In genomic region chr12:71615383-71615782, GRCm38 (mm10) we compare ENCODE assay signal across 27 mouse cellular contexts.
DNase-seq lines count a peak whose midpoint lies in the region; ATAC-seq and TF ChIP-seq lines count a peak whose summit lies in the region.
"Had no signal": no experiment of that assay in that cellular context is flagged by ENCODE, and none has a peak within 500 bp of the region (broad histone marks: within the 10 kb centered on the region; RNA-seq: fewer than 3 reads in every experiment).

No protein-coding gene starts in this region.

- no peak for TF ChIP-seq CTCF in forebrain, postnatal 0 days (IDR thresholded peaks at IDR 0.05; ENCODE audit: low read depth)
- TF ChIP-seq CTCF in gastrocnemius, adult 2 months (IDR thresholded peaks at IDR 0.05): no peak
- no peak for TF ChIP-seq CTCF in midbrain, postnatal 0 days (IDR thresholded peaks at IDR 0.05)

- no peaks in the 10 kb centered on the region for H3K9me3 ChIP-seq in forebrain, embryonic 13.5 days (replicated peaks)
- H3K9me3 ChIP-seq in forebrain, postnatal 0 days (ENCODE audit: low read length): no peaks in the 10 kb centered on the region
- H3K9me3 ChIP-seq in forebrain, embryonic 15.5 days: no peaks in the 10 kb centered on the region
- no peaks in the 10 kb centered on the region for H3K9me3 ChIP-seq in forebrain, embryonic 10.5 days
- no peaks in the 10 kb centered on the region for H3K9me3 ChIP-seq in midbrain, embryonic 11.5 days (ENCODE audit: control insufficient read depth, low read length)
- no peaks in the 10 kb centered on the region for H3K9me3 ChIP-seq in midbrain, postnatal 0 days (ENCODE audit: low read length)
- H3K9me3 ChIP-seq: embryonic facial prominence, embryonic 13.5 days; embryonic facial prominence, embryonic 15.5 days; G1E had no signal

- intact Hi-C loops in gastrocnemius, adult 2 months (cut with DNase I): no loop called here

- WGBS in forebrain, embryonic 13.5 days: 34% methylated on average over 2 of the region's 2 CpGs
- WGBS in forebrain, postnatal 0 days: 32% methylated on average over 2 of the region's 2 CpGs
- WGBS in forebrain, embryonic 15.5 days: 24% methylated on average over 2 of the region's 2 CpGs
- WGBS in forebrain, embryonic 10.5 days: 52% methylated on average over 2 of the region's 2 CpGs
- WGBS in midbrain, embryonic 11.5 days: 60% methylated on average over 2 of the region's 2 CpGs
- WGBS in midbrain, postnatal 0 days: 43% methylated on average over 2 of the region's 2 CpGs

- H3K27me3 ChIP-seq in forebrain, embryonic 13.5 days: no peaks in the 10 kb centered on the region
- H3K27me3 ChIP-seq in forebrain, postnatal 0 days (ENCODE audit: insufficient read depth, low read length): no peaks in the 10 kb centered on the region
- H3K27me3 ChIP-seq in forebrain, embryonic 15.5 days: no peaks in the 10 kb centered on the region
- no peaks in the 10 kb centered on the region for H3K27me3 ChIP-seq in forebrain, embryonic 10.5 days (ENCODE audit: poor library complexity, severe bottlenecking)
- H3K27me3 ChIP-seq in midbrain, embryonic 11.5 days (ENCODE audit: control insufficient read depth, insufficient read depth, low read length): no peaks in the 10 kb centered on the region
- H3K27me3 ChIP-seq in midbrain, postnatal 0 days (ENCODE audit: insufficient read depth, low read length): no peaks in the 10 kb centered on the region
- H3K27me3 ChIP-seq: CH12.LX; embryonic facial prominence, embryonic 13.5 days; embryonic facial prominence, embryonic 15.5 days; Patski had no signal

- no peak for DNase-seq in forebrain, postnatal 0 days
- DNase-seq in forebrain, embryonic 10.5 days (ENCODE audit: extremely low spot score, low spot score): no peak
- no peak for DNase-seq in gastrocnemius, adult 2 months
- DNase-seq in gastrocnemius, postnatal 25 days: no peak
- DNase-seq in midbrain, embryonic 11.5 days (ENCODE audit: low spot score, missing footprints): peak; percentile 54
- no peak for DNase-seq in midbrain, postnatal 0 days (ENCODE audit: low spot score)
- DNase-seq: adrenal gland, adult 8-10 months; adrenal gland, postnatal 14 days; adrenal gland, postnatal 36 days; B cell, adult 2 months; cerebellum, adult 11 months; cerebellum, adult 18-20 months; cerebellum, adult 8-10 months; cerebellum, adult 9-11 months; cerebellum, postnatal 14 days; cerebellum, postnatal 36 days; embryo, embryonic 11 days had no signal

- no peak overlapping the region for H3K27ac ChIP-seq in forebrain, embryonic 13.5 days
- no peak overlapping the region for H3K27ac ChIP-seq in forebrain, postnatal 0 days (ENCODE audit: low read depth, low read length)
- no peak overlapping the region for H3K27ac ChIP-seq in forebrain, embryonic 15.5 days (replicated peaks)
- no peak overlapping the region for H3K27ac ChIP-seq in forebrain, embryonic 10.5 days
- H3K27ac ChIP-seq in gastrocnemius, adult 2 months: peak overlapping the region; percentile 5; the same call in 1 of the 2 replicates
- H3K27ac ChIP-seq in midbrain, embryonic 11.5 days (ENCODE audit: low read depth, low read length): no peak overlapping the region
- no peak overlapping the region for H3K27ac ChIP-seq in midbrain, postnatal 0 days (ENCODE audit: low read depth, low read length)
- H3K27ac ChIP-seq: embryonic facial prominence, embryonic 13.5 days; embryonic facial prominence, embryonic 15.5 days had no signal

- H3K4me3 ChIP-seq in forebrain, embryonic 13.5 days: no peak overlapping the region
- no peak overlapping the region for H3K4me3 ChIP-seq in forebrain, postnatal 0 days (ENCODE audit: low read depth, low read length)
- no peak overlapping the region for H3K4me3 ChIP-seq in forebrain, embryonic 15.5 days
- no peak overlapping the region for H3K4me3 ChIP-seq in forebrain, embryonic 10.5 days
- no peak overlapping the region for H3K4me3 ChIP-seq in gastrocnemius, adult 2 months
- no peak overlapping the region for H3K4me3 ChIP-seq in midbrain, embryonic 11.5 days (ENCODE audit: low read depth, low read length)
- H3K4me3 ChIP-seq in midbrain, postnatal 0 days (ENCODE audit: low read depth, low read length): no peak overlapping the region
- H3K4me3 ChIP-seq: embryonic facial prominence, embryonic 13.5 days; embryonic facial prominence, embryonic 15.5 days; erythroblast, embryonic 14.5 days had no signal

- H3K4me2 ChIP-seq in forebrain, embryonic 13.5 days: no peak overlapping the region
- H3K4me2 ChIP-seq in forebrain, postnatal 0 days (ENCODE audit: low read depth): no peak overlapping the region
- no peak overlapping the region for H3K4me2 ChIP-seq in forebrain, embryonic 15.5 days (replicated peaks)
- no peak overlapping the region for H3K4me2 ChIP-seq in midbrain, embryonic 11.5 days
- no peak overlapping the region for H3K4me2 ChIP-seq in midbrain, postnatal 0 days (ENCODE audit: low read depth, low read length, poor library complexity, severe bottlenecking)
- H3K4me2 ChIP-seq: embryonic facial prominence, embryonic 13.5 days; embryonic facial prominence, embryonic 15.5 days had no signal

- no peak overlapping the region for H3K9ac ChIP-seq in forebrain, embryonic 13.5 days
- no peak overlapping the region for H3K9ac ChIP-seq in forebrain, postnatal 0 days
- H3K9ac ChIP-seq in forebrain, embryonic 15.5 days (replicated peaks): no peak overlapping the region
- H3K9ac ChIP-seq in midbrain, embryonic 11.5 days (ENCODE audit: low read length): no peak overlapping the region
- no peak overlapping the region for H3K9ac ChIP-seq in midbrain, postnatal 0 days (replicated peaks; ENCODE audit: low read length, poor library complexity, severe bottlenecking)
- H3K9ac ChIP-seq: embryonic facial prominence, embryonic 13.5 days; embryonic facial prominence, embryonic 15.5 days had no signal

- peak; percentile 48; the same call in 1 of the 2 replicates for ATAC-seq in forebrain, embryonic 13.5 days
- no peak for ATAC-seq in forebrain, postnatal 0 days
- ATAC-seq in forebrain, embryonic 15.5 days (replicated peaks): 0 out of 2 replicates have a peak, but pooled peaks have one; percentile 38
- ATAC-seq in midbrain, embryonic 11.5 days (ENCODE audit: low FRiP score): no peak
- ATAC-seq in midbrain, postnatal 0 days (ENCODE audit: low FRiP score): no peak
- ATAC-seq: activated CD4-positive, CD25-positive, alpha-beta regulatory T cell, adult 4 months; CD4-positive, CD25-positive, alpha-beta regulatory T cell, adult 4 months had no signal

- peaks cover 9% of the 10 kb centered on the region for H3K4me1 ChIP-seq in forebrain, embryonic 13.5 days
- H3K4me1 ChIP-seq in forebrain, postnatal 0 days (ENCODE audit: insufficient read depth): no peaks in the 10 kb centered on the region
- H3K4me1 ChIP-seq in forebrain, embryonic 15.5 days: 0 out of 2 replicates have a peak, but pooled peaks cover 3% of the 10 kb centered on the region
- H3K4me1 ChIP-seq in forebrain, embryonic 10.5 days: peaks cover 19% of the 10 kb centered on the region
- peaks cover 3% of the 10 kb centered on the region; the same call in 1 of the 2 replicates for H3K4me1 ChIP-seq in midbrain, embryonic 11.5 days (ENCODE audit: control insufficient read depth, insufficient read depth, low read length)
- no peaks in the 10 kb centered on the region for H3K4me1 ChIP-seq in midbrain, postnatal 0 days (ENCODE audit: insufficient read depth, low read length)

- H3K36me3 ChIP-seq in forebrain, embryonic 13.5 days (ENCODE audit: poor library complexity, severe bottlenecking): no peaks in the 10 kb centered on the region
- no peaks in the 10 kb centered on the region for H3K36me3 ChIP-seq in forebrain, postnatal 0 days (ENCODE audit: insufficient read depth)
- no peaks in the 10 kb centered on the region for H3K36me3 ChIP-seq in forebrain, embryonic 15.5 days
- no peaks in the 10 kb centered on the region for H3K36me3 ChIP-seq in forebrain, embryonic 10.5 days (replicated peaks)
- H3K36me3 ChIP-seq in midbrain, embryonic 11.5 days (ENCODE audit: control insufficient read depth, insufficient read depth, low read length): no peaks in the 10 kb centered on the region
- H3K36me3 ChIP-seq in midbrain, postnatal 0 days (ENCODE audit: insufficient read depth, low read length): no peaks in the 10 kb centered on the region
- H3K36me3 ChIP-seq: embryonic facial prominence, embryonic 13.5 days; embryonic facial prominence, embryonic 15.5 days; G1E had no signal

Comparison
In these comparisons a context has a peak if more than half of its experiments do, and no peak if none do; other contexts are left out.
1. ATAC-seq: peak in forebrain, embryonic 13.5 days (single experiment) and forebrain, embryonic 15.5 days (single experiment); none in forebrain, postnatal 0 days (single experiment), midbrain, embryonic 11.5 days (single experiment) and midbrain, postnatal 0 days (single experiment).